Mouse (Mus musculus) myocyte (in vitro differentiated cells): Measurements from ENCODE around the gene Cpa1.

ENCODE experiments used
- MYOG ChIP-seq, 3 experiments: IDR thresholded peaks; one replicate each; pipeline ENCODE4 v1.6.1; 2011; ENCODE audit warnings: control low read depth in 2 of 3, low read depth in 2 of 3, mild to moderate bottlenecking in 2 of 3; ENCODE audit not compliant: insufficient read length in 2 of 3, control insufficient read depth in 1 of 3, insufficient read depth in 1 of 3
- POLR2A ChIP-seq: IDR thresholded peaks from one replicate; pipeline ENCODE4 v1.6.1; 2011; ENCODE audit warnings: low read depth, mild to moderate bottlenecking, control low read depth, moderate library complexity; ENCODE audit not compliant: insufficient read length
- POLR2AphosphoS2 ChIP-seq: IDR thresholded peaks from one replicate; pipeline ENCODE4 v1.6.1; 2011; ENCODE audit warnings: low read depth, control low read depth; ENCODE audit not compliant: insufficient read length
- REST ChIP-seq: IDR thresholded peaks from one replicate; pipeline ENCODE4 v1.6.1; 2011; ENCODE audit warnings: mild to moderate bottlenecking, control low read depth, moderate library complexity; ENCODE audit not compliant: insufficient read depth, insufficient read length
- USF1 ChIP-seq: IDR thresholded peaks from one replicate; pipeline ENCODE4 v1.6.1; 2011; ENCODE audit warnings: low read depth, mild to moderate bottlenecking, control low read depth, moderate library complexity

DNA sequence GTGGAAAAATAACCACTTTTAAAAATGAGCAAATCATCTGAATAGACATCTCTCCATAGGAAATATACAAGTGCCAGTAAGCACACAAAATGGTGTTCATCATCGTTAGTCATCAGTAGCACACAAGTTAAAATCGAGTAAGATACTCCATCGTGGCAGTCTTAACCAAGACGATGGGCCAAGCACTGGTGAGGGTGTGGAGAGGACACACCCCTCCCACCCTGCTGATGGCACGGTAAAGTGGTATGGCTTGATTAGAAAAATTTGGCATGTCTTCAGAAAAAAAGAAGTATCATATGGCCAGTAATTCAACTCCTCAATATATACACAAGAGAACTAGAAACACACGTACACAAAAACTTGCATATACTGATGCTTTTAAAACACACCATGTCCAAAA is 37.5 kb downstream of the Cpa1 start:
- TF ChIP-seq POLR2AphosphoS2 (no peak), POLR2A (no peak), USF1 (no peak), REST (no peak), MYOG (IDR thresholded peaks at IDR 0.05; ENCODE audit: control insufficient read depth in 1 of 3, insufficient read depth in 1 of 3, insufficient read length in 2 of 3, low read depth in 2 of 3) (no peak)
